Mouse (Mus musculus) splenic B cell, adult 2 months (primary cell): ENCODE data around the gene Acad10.
A peak's percentile ranks its signal among the peaks of the same experiment; 100 is the strongest.
"Not testable (repeated sequence)": the region's sequence is repeated elsewhere in the genome, so short reads cannot be mapped to it uniquely, and the experiment has no call there.

Experiments used
- DNase-seq: peaks from one replicate; pipeline ENCODE4 v3.0.0-alpha.2; 2011; ENCODE audit warnings: low read depth, low spot score
- H3K27me3 ChIP-seq: 2 replicates; pipeline ENCODE4 v1.6.1; 2012; ENCODE audit warnings: mild to moderate bottlenecking, low read length, moderate library complexity, mixed read lengths; ENCODE audit not compliant: control insufficient read depth, poor library complexity, insufficient read depth, severe bottlenecking
- H3K36me3 ChIP-seq: 2 replicates; pipeline ENCODE4 v1.6.1; 2012; ENCODE audit warnings: mild to moderate bottlenecking, low read length, moderate library complexity, mixed read lengths; ENCODE audit not compliant: control insufficient read depth, poor library complexity, insufficient read depth, severe bottlenecking

Acad10 gene

DNA sequence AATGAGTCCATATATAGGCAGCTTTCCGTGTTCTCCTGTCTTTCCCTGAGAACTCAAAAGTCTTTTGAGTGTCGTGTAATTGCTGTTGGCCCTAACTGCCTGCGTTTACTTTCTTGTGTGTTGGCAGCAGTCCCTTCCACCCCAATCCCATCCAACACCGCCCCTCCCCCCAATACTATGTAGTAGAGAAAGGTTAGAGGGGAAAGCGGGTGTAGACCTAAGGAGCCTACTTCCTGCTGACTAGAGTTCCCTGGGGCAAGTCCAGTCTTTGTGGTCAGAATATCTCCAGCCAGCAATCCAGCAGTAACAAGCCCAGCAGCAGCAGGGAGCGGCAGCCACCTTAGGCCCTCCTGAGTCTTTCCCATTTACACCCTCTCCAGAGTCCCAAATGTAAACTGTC is 8.1 kb upstream of the Acad10 start:
- Histone ChIP-seq H3K27me3 (no peaks in the 10 kb centered on the region; the same call in 1 of the 2 replicates), H3K36me3 (peaks cover 9% of the 10 kb centered on the region; the same call in 1 of the 2 replicates)
- no peak for DNase-seq

DNA sequence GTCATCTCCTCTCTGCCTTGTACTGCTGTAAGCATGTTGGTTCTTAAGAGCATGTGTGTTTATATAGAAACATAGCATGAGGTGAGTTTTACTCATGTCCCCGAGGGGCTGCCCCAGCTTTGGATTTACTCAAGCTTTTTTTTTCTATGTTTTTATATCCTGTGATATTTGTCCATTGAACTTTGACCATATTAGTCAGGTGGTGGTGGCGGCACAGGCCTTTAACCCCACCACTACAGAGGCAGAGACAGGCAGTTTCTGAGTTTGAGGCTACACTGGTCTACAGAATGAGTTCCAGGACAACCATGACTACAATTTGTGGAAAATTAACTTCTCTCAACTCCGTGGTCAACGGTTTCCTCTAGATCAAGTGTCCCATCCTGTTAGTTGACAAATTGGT is 6.8 kb upstream of the Acad10 start:
- DNase-seq = no peak
- H3K27me3 ChIP-seq = no peaks in the 10 kb centered on the region; the same call in 1 of the 2 replicates
- H3K36me3 ChIP-seq = peaks cover 9% of the 10 kb centered on the region

DNA sequence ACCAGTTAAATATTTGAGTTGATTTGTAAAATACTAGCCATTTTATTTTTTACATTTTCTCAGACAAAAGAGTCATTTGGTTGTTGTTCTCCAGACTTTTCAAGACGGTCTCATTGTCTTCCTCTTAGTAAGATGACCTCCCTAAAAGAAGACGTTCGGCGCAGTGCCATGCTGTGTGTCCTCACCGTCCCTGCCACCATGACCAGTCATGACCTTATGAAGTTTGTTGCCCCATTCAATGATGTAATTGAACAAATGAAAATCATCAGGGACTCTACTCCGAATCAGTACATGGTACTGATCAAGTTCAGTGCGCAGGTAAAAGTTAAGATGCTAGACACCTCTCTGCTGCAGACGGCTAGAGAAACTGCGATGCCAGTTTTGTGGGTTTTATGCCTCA is 4.7 kb upstream of the Acad10 start:
- DNase-seq = no peak
- H3K27me3 ChIP-seq = no peaks in the 10 kb centered on the region
- peaks cover 5% of the 10 kb centered on the region for H3K36me3 ChIP-seq

DNA sequence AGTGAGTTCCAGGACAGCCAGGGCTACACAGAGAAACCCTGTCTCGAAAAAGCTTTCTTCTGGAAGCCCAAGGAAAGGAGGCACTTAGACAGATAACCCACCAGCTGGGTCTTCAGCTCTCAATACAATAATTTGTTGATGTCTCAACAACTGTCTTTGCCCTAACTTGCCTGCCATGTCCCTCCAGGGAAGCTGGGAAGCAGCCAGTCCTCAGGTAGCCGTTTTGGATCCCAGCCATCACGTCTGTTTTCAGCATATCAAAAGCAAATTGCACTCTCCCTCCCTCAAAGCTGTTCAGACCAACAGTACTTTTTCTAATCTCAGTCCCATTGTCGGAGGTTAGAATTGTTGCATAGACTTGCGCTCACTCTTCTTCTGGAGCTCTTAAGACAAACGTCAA is 3.8 kb upstream of the Acad10 start:
- no peak for DNase-seq
- Histone ChIP-seq H3K36me3 (peaks cover 5% of the 10 kb centered on the region), H3K27me3 (no peaks in the 10 kb centered on the region)

DNA sequence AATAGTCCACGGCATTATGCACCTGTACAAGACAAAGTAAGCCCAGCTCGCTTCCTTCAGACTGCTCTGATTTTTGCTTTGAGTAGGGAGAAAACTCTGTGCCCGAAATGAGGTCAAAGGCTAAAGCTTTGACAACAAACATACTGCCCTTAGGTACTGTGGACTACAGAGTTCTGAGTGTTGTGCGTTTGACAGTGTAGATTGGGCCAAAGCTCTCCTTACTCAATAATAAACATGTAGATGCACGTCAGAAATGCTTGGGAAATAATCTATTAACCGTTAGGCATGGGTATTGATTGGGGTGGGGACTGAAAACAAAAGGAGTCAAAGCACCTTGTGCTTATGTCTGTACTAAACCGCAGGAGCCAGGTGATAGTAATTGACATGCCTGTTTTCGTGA is 3.1 kb upstream of the Acad10 start:
- Histone ChIP-seq H3K36me3 (peaks cover 5% of the 10 kb centered on the region), H3K27me3 (no peaks in the 10 kb centered on the region)
- no peak for DNase-seq

DNA sequence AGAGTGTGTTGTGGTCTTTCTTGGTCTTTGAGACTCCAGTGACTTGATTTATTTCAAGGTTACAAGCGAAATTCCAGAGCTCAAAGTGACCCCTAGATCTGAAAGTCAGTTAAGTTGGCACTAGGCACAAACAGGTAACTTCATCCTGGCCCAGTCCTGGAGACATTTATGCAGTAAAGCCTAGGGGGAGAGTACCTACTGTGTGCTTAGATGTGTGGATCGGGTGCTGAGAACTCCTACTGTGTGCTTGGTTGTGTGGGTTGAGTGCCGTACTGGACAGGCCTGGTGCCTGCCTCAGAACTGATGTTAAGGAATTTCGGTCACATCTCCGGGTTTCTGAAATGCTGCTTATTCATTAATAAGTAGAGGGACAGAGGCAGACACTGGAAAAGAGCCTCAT is 1.2 kb upstream of the Acad10 start:
- no peak for DNase-seq
- Histone ChIP-seq H3K27me3 (no peaks in the 10 kb centered on the region), H3K36me3 (peaks cover 2% of the 10 kb centered on the region)

DNA sequence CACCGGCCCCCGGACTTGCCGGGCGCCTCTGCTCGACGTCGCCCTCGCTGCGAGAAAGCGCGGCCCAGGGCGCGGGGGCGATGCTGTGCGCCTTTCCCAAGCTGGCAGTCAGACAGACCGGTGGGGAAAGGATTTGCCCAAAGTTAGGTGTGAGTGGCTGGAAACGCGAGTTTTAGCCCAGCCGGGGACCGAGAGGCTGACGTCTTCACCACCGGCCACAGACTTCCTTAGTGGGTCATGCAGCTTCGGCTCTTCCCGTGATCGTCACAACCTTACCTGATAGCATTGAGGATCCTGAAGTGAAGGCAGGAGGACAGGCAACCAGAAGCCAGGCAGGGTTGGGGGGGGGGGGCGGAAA is 562 bp upstream of the Acad10 start:
- peak; percentile 52 for DNase-seq
- no peaks in the 10 kb centered on the region for H3K27me3 ChIP-seq
- peaks cover 2% of the 10 kb centered on the region for H3K36me3 ChIP-seq

DNA sequence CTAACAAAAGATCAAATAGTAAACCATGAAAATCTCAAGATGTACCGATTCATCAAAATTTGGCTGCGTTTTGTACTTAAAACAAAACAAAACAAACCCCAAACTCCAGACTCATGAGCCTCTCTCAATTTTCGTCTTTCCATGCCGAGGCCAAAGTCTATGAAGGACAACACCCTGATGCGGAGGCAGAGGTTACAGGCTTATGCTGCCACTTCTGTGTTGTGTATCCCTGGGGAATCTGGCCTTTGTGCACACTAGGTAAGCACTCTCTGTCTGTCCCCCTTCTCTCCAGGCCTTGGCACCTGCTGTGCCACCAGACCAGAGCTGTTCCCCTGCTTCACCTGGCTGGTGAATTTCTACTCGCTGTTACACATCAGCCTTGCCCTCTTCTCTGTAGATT is 2.7 kb downstream of the Acad10 start:
- DNase-seq, H3K36me3 ChIP-seq, H3K27me3 ChIP-seq: not testable (repeated sequence)

DNA sequence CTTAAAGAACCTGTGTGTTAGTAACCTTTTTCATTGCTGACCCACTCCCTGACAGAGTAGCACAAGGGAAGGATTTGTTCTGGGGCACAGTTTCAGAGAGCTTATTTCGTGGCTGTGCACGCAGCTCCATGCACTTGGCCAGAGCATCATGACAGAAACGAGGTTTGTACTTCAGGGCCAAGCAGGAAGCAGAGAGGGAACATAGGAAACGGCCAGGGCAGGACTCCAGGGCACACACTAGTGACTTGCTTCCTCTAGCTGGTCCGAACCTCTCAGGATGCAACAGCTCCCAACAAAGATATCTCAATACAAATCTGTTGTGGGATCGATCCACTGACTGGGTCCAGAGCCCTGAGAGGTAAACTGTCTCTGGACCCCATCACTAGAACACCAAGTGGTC is 3.4 kb downstream of the Acad10 start:
- not testable (repeated sequence) for DNase-seq

DNA sequence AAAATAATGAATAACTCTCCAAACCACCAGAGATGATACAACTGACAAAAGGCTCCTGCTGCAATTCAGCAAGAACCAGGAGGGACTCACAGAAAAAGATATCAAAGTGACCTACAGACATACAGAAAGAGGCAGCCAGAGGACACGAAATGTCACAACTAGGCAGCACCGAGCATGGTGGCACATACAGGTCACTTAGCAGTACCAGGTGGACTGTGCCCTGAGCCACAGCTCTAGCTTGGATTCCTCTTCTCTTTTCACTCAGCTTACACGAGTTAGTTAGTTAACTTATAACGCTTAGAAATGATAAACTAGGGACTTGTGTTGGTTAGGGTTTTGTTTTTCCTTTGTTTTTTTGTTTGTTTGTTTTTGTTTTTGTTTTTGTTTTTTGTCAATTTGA is 5.8 kb downstream of the Acad10 start:
- DNase-seq = no peak
- Histone ChIP-seq H3K36me3 (no peaks in the 10 kb centered on the region), H3K27me3 (no peaks in the 10 kb centered on the region)

More for the DNA sequence above, 3.4 kb downstream of the Acad10 start:
- not testable (repeated sequence) for H3K27me3 ChIP-seq, H3K36me3 ChIP-seq

DNA sequence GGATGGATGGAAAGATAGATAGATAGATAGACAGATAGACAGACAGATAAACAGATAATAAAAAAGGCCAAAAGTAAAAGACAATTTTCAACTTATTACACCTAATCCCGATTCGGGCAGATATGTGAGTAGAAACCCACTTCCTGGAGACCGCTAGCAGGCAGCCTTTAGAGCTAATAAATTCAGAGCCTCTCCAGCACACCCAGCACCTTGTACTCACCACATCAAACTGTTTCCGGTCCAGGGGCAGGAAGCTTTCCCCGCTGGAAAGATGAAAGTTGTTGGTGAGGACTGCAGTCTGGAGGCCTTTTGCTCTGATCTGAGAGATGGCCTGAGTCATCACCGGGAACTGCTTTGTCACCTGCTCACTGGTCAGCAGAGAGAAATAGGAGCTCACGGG is 11.2 kb downstream of the Acad10 start:
- no peak for DNase-seq
- H3K36me3 ChIP-seq = no peaks in the 10 kb centered on the region
- H3K27me3 ChIP-seq = no peaks in the 10 kb centered on the region

DNA sequence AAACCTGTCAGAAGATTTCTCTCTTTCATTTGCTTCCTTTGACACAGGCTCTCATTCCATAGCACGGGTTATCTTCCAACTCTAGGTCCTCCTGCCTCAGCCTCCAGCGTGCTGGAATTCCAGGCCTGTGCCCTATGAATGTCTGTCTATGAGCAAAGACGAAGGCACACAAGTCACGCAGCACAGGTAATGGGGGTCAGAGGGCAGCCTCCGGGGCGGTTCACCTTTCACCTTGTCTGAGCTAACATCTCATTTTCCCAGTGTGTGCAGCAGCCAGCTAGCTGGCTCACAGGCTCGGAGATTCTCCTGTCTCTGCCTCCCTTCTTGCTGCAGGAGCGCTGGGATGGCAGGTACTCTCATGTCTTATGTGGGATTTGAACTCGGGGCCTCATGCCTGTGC is 20.7 kb downstream of the Acad10 start:
- no peaks in the 10 kb centered on the region for H3K27me3 ChIP-seq
- DNase-seq = no peak
- no peaks in the 10 kb centered on the region for H3K36me3 ChIP-seq

DNA sequence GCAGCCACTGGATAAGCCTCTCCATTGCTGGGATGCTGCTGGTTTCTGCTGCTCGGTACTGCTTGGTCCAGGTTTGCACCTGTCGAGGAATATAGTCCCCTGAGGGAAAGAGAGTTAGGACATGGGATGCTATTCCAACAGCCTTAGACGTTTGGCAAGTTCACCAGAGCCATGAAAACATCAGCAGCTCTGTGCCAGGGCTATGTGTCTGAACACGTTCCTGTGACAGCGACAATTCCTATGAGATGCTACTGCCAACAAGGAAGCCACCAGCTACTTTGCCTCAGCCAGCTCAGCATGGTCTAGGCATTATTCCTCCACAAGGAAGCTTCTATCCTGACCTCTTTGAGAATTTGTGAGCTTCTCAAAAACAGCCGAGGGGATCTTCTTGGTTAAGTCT is 23.0 kb downstream of the Acad10 start:
- Histone ChIP-seq H3K27me3 (no peaks in the 10 kb centered on the region), H3K36me3 (no peaks in the 10 kb centered on the region)
- DNase-seq = no peak

DNA sequence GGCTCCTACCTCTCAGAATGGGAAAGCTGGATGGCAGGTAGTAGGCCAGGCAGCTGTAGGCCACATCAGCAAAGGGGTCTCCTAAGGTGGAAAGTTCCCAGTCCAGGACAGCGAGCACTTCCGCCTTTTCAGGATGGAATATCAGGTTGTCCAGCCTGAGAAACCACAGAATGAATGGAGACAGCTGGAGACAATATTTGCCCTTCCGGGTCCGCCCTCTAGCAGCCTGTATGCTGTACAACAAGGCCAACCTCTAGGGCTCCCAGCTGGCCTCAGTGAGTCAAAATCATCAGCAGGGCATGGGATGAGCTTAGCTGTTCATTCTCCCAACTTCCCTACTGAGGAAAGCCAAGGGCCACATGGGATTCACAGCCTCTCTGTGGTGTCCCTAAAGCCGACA is 25.6 kb downstream of the Acad10 start:
- Histone ChIP-seq H3K27me3 (no peaks in the 10 kb centered on the region), H3K36me3 (no peaks in the 10 kb centered on the region)
- DNase-seq = no peak

DNA sequence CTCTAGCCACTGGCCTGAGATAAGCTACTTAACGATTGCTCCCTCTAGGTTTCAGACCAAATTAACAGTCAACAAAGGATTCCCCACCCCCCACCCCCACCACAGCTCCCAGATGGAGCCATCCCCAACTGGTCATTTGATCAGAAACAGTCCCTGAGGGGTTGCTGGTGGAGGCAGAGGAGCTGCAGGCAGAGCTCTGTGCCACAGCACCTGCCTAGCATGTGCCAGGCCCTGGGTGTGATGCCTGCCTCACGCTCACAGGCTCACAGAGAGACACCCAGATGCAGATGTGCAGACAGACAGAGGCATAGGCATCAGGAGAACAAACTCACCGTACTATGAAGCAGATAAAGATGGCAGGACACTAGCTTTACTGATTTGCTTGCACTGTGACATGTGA is 27.5 kb downstream of the Acad10 start:
- Histone ChIP-seq H3K36me3 (no peaks in the 10 kb centered on the region; the same call in 1 of the 2 replicates), H3K27me3 (no peaks in the 10 kb centered on the region)
- no peak for DNase-seq

DNA sequence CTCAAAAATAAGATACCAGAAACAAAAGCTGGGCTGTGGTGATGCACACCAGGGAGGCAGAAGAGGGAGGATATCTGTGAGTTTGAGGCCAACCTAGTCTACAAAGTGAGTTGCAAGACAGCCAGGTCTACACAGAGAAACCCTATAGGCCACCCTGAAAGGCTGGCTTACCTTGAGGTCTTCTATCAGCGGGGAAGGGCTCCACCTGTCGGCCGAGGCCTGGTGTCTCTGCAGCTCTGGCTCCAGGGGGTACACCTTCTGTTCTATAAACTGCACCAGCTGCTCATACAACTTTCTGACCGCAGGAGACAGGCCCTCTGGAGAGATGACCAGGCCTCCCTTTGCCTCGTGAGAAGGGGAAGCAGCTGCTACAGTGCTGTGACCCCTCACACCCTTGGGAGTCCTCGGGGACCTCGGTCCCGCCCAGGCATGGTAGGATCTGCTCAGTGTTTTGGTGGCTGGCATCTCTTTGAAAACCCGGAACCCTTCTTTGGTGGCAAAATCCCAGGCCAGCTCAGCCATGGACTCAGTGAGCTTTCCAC is 29.1 kb downstream of the Acad10 start:
- not testable (repeated sequence) for H3K27me3 ChIP-seq, H3K36me3 ChIP-seq, DNase-seq
